Mouse (Mus musculus): Measurements from ENCODE around the gene Mrm1.

- no peak for TF ChIP-seq POLR2A (IDR thresholded peaks at IDR 0.05; ENCODE audit: low read depth, low read length)
- TF ChIP-seq CTCF (IDR thresholded peaks at IDR 0.05; ENCODE audit: extremely low read depth, insufficient read depth, insufficient read length, insufficient replicate concordance): no peak
Observed at GRCm38 (mm10) chr11:84821131-84821770, 1.9 kb upstream of the Mrm1 start.
